Mouse (Mus musculus) intestine, embryonic 16.5 days (tissue): Measurements from ENCODE around the gene Zranb1. TPM values are rescaled to one million over a fixed set of nuclear protein-coding genes. Genes with fewer than 3 reads are reported as not detected.

Experiments used
- ATAC-seq: fragments of 200-750 bp; cut with Nextera tagmentation; 2 replicates; pipeline ENCODE4 v1.8.0; 2017; ENCODE audit warnings: moderate TSS enrichment, moderate library complexity
- H3K27ac ChIP-seq: fragments of 300-500 bp; sonication (generic); 2 replicates; pipeline ENCODE4 v1.5.1; 2014; ENCODE audit warnings: mild to moderate bottlenecking, low read length
- H3K27me3 ChIP-seq: fragments of 300-500 bp; sonication (generic); replicated peaks from 2 replicates; pipeline ENCODE4 v1.6.1; 2014; ENCODE audit warnings: low read length, control low read depth, mixed read lengths; ENCODE audit not compliant: control insufficient read depth, insufficient read depth
- H3K36me3 ChIP-seq: fragments of 300-500 bp; sonication (generic); 2 replicates; pipeline ENCODE4 v1.6.1; 2014; ENCODE audit warnings: low read length, control low read depth; ENCODE audit not compliant: control insufficient read depth, insufficient read depth
- H3K4me1 ChIP-seq: fragments of 300-500 bp; sonication (generic); 2 replicates; pipeline ENCODE4 v1.6.1; 2014; ENCODE audit warnings: low read length, control low read depth, mixed read lengths; ENCODE audit not compliant: control insufficient read depth, insufficient read depth
- H3K4me2 ChIP-seq: fragments of 300-500 bp; sonication (generic); 2 replicates; pipeline ENCODE4 v1.6.1; 2014; ENCODE audit warnings: low read depth, low read length, control low read depth
- H3K4me3 ChIP-seq: fragments of 300-500 bp; sonication (generic); 2 replicates; pipeline ENCODE4 v1.5.1; 2014; ENCODE audit warnings: mild to moderate bottlenecking, low read length
- H3K9ac ChIP-seq: fragments of 300-500 bp; sonication (generic); 2 replicates; pipeline ENCODE4 v1.6.1; 2014; ENCODE audit warnings: low read depth, low read length
- H3K9me3 ChIP-seq: fragments of 300-500 bp; sonication (generic); 2 replicates; pipeline ENCODE4 v1.6.1; 2016; ENCODE audit warnings: low read length, control low read depth; ENCODE audit not compliant: control insufficient read depth
- WGBS: fragments of 180-500 bp; shearing (Covaris S2); extraction: QIAGEN DNeasy Blood & Tissue Kit; methylation state at CpG from one replicate; pipeline ENCODE4 v1.1.7; 2014; 5-methylcytosine and 5-hydroxymethylcytosine counted together
- polyA plus RNA-seq: library from polyadenylated mRNA; unstranded; fragments of >200 nt; fragmentation: Nextera tagmentation; extraction: Ambion mirVana; gene quantifications from 2 replicates; pipeline ENCODE4 v1.2.1, GENCODE M21; 2015

The Zranb1 gene
- polyA plus RNA-seq, 1 experiment from 2014 or later, result 5.7 TPM

DNA sequence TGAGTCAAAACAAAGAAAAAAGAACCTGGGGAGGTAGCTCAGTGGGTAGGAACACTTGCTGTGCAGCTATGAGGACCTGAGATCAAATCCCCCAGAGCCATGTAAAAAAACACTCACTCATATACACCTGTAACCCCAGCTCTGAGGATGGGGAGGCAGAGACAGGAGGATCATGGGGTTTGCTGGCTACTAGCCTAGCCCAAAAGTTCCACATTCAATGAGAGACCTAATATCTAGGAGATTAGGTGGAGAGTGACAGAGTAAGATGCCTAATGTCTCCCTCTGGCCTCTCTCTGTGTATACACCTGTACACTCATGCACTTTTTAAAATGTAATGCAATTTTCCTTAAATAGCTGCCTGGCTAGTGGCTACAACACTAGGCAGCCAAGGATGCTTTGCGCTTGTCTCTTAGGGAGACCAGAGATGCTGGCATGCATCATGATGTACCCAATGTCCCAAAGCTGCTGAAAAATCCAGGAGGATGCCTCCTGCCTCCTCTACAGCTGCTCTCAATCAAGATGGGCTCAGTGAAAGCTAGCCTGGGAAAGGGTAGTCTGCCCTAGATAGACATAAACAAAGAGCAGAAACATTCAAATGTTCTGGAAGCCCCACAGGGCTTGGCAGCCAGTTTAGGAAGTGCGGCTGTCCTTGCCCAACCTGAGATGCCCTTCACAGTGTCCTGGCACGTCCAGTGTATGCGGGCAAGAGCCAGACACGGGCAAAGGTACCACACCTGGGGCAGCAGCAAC, 39.2 kb upstream of the Zranb1 start:
- H3K27me3 ChIP-seq, result no peaks in the 10 kb centered on the region
- H3K4me2 ChIP-seq, result no peak overlapping the region
- ATAC-seq, result no peak
- no peaks in the 10 kb centered on the region for H3K36me3 ChIP-seq
- H3K27ac ChIP-seq, result no peak overlapping the region
- H3K4me3 ChIP-seq, result no peak overlapping the region
- H3K9me3 ChIP-seq, result no peaks in the 10 kb centered on the region
- no peaks in the 10 kb centered on the region for H3K4me1 ChIP-seq
- WGBS, result 71% methylated on average over 5 of the region's 5 CpGs
- no peak overlapping the region for H3K9ac ChIP-seq

DNA sequence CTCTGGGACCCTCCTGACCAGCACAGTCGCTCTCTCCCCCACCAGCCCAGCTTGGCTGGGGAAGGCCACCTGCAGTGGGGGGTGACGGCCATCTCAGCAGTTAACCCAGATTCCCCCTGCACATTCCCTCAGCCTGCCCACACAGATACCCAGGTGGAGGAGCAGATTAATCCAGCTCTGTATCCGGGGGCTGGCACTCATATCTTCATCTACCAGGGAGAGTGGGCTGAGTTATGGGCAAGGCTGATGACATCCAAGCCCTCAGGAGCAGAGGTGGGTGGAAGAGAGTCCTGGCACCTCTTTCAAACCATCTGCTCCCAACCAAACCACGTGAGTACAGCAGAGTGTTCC, 38.7 kb upstream of the Zranb1 start:
- Histone ChIP-seq H3K9me3 (no peaks in the 10 kb centered on the region), H3K4me1 (no peaks in the 10 kb centered on the region), H3K4me3 (no peak overlapping the region), H3K4me2 (no peak overlapping the region), H3K36me3 (no peaks in the 10 kb centered on the region), H3K27ac (no peak overlapping the region), H3K27me3 (no peaks in the 10 kb centered on the region), H3K9ac (no peak overlapping the region)
- no peak for ATAC-seq
- WGBS, result 62% methylated on average over 4 of the region's 4 CpGs

DNA sequence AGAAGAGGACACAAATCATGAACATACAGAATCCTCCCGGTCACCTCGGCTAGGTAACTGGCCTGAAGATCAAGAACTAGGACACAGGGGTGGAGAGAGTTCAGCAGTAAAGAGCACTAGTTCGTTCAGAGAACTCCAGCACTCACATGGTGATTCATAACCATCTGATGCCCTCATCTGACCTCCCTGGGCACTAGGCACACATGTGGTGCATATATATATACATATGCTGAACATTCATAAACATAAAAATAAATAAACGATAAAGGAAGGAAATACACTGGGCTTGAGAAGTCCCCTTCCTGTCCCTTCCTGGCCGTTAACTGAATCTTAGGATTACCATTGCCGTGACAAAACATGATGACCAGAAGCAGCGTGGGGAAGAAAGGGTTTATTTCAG, 38.1 kb upstream of the Zranb1 start:
- H3K36me3 ChIP-seq, result no peaks in the 10 kb centered on the region
- H3K9me3 ChIP-seq, result no peaks in the 10 kb centered on the region
- H3K9ac ChIP-seq, result no peak overlapping the region
- ATAC-seq, result no peak
- H3K4me2 ChIP-seq, result no peak overlapping the region
- WGBS, result 67% methylated on average over 7 of the region's 7 CpGs
- no peak overlapping the region for H3K27ac ChIP-seq
- no peaks in the 10 kb centered on the region for H3K27me3 ChIP-seq
- no peak overlapping the region for H3K4me3 ChIP-seq
- H3K4me1 ChIP-seq, result no peaks in the 10 kb centered on the region

DNA sequence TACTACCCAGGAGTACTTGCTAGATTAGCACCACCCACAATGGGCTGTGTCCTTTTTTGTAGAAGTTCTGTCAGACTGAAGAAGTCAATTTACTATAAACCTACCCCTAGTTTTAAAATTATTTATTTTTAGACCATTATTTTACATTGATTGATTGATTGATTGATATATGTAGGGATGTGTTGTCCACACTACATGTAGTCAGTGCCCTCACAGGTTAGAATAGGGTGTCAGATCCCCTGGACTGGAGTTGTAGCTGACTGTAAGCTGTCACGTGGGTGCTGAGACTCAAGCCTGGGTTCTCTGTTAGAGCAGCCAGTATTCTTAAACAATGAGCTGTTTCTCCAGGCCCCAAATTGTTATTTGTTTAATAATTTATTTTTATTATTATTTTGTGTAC, 37.6 kb upstream of the Zranb1 start:
- H3K27ac ChIP-seq, result no peak overlapping the region
- H3K4me1 ChIP-seq, result no peaks in the 10 kb centered on the region
- WGBS, result 93% methylated on average over 1 of the region's 1 CpGs
- no peak for ATAC-seq
- no peak overlapping the region for H3K9ac ChIP-seq
- no peaks in the 10 kb centered on the region for H3K27me3 ChIP-seq
- no peak overlapping the region for H3K4me3 ChIP-seq
- H3K9me3 ChIP-seq, result no peaks in the 10 kb centered on the region
- H3K4me2 ChIP-seq, result no peak overlapping the region
- H3K36me3 ChIP-seq, result no peaks in the 10 kb centered on the region

DNA sequence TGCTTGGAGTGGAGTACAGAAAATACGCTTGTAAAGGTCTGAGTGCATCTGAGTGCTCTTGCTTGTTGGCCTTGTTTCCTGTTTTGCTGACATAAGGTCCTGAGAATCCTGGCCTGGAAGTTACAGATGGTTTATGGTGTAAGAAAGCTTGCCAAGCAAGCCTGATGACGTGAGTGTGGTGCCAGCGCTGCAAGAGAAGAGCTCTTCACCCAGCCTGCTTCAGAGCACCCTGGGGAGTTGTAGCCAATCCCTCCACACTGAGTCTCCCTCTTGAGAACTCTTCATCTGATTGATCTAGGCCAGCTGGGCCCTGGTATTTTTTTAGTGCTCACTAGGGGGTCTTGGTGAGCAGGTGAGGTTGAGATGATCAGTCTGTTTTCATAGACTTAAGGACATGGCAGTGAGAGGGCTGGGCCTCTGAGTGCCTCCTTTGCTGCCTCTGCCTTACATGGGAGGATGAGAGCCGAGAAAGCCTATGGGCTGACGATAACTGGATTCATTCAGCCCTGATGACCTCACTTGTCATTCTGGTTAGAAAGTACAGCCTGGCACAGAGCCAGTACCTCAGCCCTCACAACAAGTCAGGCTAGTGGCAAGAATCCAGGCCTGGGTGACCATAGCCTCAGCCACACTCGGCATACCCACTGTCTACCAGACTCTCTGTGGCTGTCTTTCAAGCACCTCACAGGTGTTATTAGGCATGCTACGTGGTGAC, 35.9 kb upstream of the Zranb1 start:
- 63% methylated on average over 7 of the region's 7 CpGs for WGBS
- no peak overlapping the region for H3K4me2 ChIP-seq
- ATAC-seq, result no peak
- H3K9ac ChIP-seq, result no peak overlapping the region
- H3K27ac ChIP-seq, result no peak overlapping the region
- H3K9me3 ChIP-seq, result no peaks in the 10 kb centered on the region
- no peaks in the 10 kb centered on the region for H3K36me3 ChIP-seq
- H3K4me3 ChIP-seq, result no peak overlapping the region
- no peaks in the 10 kb centered on the region for H3K27me3 ChIP-seq
- H3K4me1 ChIP-seq, result no peaks in the 10 kb centered on the region

DNA sequence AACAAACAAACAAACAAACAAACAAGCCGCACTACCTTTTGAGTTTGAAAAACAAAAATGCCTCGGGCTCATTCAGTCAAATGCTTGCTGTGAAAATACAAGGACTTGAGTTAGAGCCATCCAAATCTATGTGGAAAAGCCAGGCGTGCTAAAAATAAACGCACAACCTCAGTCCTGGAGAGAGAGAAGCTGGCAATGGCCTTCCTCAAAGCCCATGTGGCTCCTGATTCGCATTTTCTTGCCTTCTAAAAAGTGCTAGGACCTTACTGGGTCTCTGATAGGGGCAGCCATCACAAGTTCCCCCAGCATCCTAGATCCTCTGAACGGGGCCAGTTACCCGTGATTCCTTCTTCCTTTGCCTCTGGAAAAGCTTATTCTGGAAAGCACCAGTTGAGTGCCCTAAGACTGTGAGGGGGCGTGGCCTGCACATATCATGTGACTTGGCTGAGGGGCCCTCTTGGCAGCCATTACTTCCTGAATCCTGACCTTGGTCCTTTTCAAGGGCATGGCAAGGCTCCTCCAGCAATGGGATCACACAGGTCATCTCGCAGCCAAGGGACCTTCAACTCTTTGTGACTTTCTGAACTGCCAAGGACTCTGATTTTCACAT, 34.6 kb upstream of the Zranb1 start:
- no peaks in the 10 kb centered on the region for H3K27me3 ChIP-seq

DNA sequence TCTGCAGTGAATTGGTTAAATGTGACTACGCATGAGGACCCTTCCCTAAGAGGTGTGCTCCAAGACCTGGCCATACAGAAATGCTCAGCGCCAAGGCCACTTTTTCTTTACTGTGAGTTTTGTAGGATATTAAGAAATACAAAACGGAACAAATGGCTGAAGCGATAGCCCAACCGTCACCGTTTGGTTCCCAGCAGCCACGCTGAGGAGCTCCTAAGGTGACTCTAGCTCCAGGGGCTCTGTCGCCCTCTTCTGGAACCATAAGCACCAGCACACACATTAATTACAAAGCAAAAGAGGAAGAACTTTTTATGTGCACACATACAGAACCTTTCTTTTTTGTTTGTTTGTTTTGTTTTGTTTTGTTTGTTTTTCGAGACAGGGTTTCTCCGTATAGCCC, 33.7 kb upstream of the Zranb1 start:
- WGBS, result 84% methylated on average over 10 of the region's 10 CpGs
- no peak overlapping the region for H3K27ac ChIP-seq
- H3K9ac ChIP-seq, result no peak overlapping the region

More for the DNA sequence above, 34.6 kb upstream of the Zranb1 start:
- Histone ChIP-seq H3K9me3 (no peaks in the 10 kb centered on the region), H3K9ac (no peak overlapping the region), H3K4me3 (no peak overlapping the region), H3K4me2 (no peak overlapping the region), H3K4me1 (peaks cover 5% of the 10 kb centered on the region; the same call in 1 of the 2 replicates), H3K27ac (no peak overlapping the region), H3K36me3 (no peaks in the 10 kb centered on the region)
- WGBS, result 86% methylated on average over 9 of the region's 9 CpGs
- ATAC-seq, result no peak

DNA sequence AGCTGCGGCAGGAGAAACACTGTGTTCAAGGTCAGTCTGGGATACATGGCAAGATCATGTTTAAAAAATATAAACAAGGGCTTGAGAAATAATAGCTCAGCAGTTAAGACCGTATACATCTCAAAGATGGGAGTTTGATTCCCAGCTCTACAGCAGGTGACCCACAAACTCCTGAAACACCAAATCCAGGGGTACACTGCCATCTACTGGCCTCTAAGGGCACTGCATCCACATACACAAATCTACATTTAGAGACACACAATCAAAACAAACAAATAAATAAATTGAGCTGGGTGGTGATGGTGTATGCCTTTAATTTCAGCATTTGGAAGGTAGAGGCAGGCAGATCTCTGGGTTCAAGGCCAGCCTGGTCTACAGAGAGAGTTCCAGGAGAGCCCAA, 32.7 kb upstream of the Zranb1 start:
- no peak overlapping the region for H3K4me2 ChIP-seq

More for the DNA sequence above, 33.7 kb upstream of the Zranb1 start:
- H3K36me3 ChIP-seq, result no peaks in the 10 kb centered on the region
- H3K4me1 ChIP-seq, result peaks cover 5% of the 10 kb centered on the region; the same call in 1 of the 2 replicates
- ATAC-seq, result no peak
- H3K9me3 ChIP-seq, result no peaks in the 10 kb centered on the region
- H3K4me3 ChIP-seq, result no peak overlapping the region
- H3K4me2 ChIP-seq, result no peak overlapping the region
- no peaks in the 10 kb centered on the region for H3K27me3 ChIP-seq

DNA sequence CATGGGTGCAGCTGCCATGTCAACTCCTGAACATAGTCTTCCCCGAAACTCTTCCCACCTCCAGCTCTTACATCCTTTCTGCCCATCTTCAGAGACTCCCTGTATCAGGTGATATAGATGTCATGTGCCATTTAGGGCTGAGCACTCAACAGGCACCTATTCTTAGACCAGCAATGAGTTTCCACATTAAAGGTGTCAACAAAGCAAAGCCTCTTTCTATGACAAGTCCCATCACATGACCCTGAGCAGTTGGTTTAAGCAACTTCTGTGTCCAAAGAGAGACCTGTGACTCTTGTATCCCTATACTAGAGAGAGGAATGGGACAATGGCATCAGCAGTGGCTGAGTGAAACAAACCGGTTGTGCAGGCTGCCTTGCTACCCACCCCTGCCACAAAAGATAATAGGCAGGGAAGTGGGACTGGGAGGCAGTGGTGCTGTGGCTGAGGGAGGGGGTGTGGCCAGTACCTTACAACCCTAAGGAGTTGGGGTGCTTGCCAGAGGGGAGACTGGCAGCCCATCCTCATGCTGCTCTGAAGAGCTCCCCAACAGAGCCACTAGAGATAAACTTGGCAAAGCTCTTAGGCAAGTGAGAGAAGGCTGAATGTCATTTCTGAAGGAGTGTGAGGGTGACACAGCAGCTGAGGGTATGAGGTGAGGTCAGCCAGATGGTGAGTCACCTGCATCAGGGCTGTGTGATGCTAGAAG, 30.0 kb upstream of the Zranb1 start:
- 0 out of 2 replicates have a peak, but pooled peaks have one; percentile 52 for ATAC-seq
- no peak overlapping the region for H3K27ac ChIP-seq
- no peaks in the 10 kb centered on the region for H3K36me3 ChIP-seq
- no peaks in the 10 kb centered on the region for H3K9me3 ChIP-seq
- no peaks in the 10 kb centered on the region for H3K27me3 ChIP-seq
- H3K4me2 ChIP-seq, result no peak overlapping the region
- no peak overlapping the region for H3K9ac ChIP-seq
- WGBS, result 56% methylated on average over 2 of the region's 2 CpGs
- no peak overlapping the region for H3K4me3 ChIP-seq
- H3K4me1 ChIP-seq, result peaks cover 5% of the 10 kb centered on the region; the same call in 1 of the 2 replicates

More for the DNA sequence above, 32.7 kb upstream of the Zranb1 start:
- Histone ChIP-seq H3K4me3 (no peak overlapping the region), H3K4me1 (peaks cover 5% of the 10 kb centered on the region; the same call in 1 of the 2 replicates), H3K36me3 (no peaks in the 10 kb centered on the region), H3K9ac (no peak overlapping the region), H3K27ac (no peak overlapping the region), H3K27me3 (no peaks in the 10 kb centered on the region), H3K9me3 (no peaks in the 10 kb centered on the region)
- no peak for ATAC-seq
- 93% methylated on average over 2 of the region's 2 CpGs for WGBS
